Mouse (Mus musculus): ENCODE results near the gene Gm49405. TPM values are rescaled to one million over a fixed set of nuclear protein-coding genes. Genes with fewer than 3 reads are reported as not detected.
A peak's percentile ranks its signal among the peaks of the same experiment; 100 is the strongest.

The Gm49405 gene
- polyA plus RNA-seq, 2 experiments from 2014 or later: 0.19 to 0.42 TPM

DNA sequence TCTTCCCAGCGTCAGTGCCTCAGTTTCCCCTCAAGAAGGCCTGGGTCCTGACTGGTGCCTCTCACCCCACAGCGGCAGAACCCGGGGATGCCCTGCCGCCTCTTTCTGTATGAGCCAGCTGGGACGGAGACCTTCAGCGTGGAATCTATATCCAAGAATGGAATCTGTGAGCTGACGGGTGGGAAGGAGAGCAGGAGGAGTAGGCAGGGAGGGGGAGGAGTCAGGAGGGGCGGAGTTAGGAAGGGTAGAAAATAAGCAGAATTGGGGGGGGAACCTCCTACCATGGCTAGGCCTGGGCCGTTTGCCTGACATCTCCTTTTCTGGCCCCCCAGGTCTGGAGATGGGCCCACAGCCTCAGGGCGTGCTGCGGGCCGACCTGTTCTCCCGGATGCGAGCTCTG is 12.4 kb upstream of the Gm49405 start:
- no peak for ATAC-seq

DNA sequence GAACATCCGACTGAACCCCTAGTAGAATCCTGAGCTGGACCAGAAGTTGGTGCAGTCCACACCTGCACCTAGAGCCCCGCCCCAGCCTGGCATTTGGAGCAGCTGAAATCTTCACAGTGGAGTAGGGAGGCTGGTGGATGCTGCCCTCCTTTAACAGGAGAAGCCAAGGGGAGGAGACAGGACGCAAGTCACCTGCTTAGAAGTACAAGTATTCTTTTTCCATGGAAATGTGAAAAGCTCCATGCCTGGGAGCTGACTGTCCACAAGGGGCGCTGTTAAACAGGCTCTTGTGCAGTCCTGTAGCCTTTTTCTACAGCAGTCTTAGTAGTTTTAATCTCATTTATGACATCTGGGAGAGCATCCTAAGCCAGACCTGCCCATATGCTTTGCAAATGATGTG is 11.7 kb upstream of the Gm49405 start:
- ATAC-seq: no peak

DNA sequence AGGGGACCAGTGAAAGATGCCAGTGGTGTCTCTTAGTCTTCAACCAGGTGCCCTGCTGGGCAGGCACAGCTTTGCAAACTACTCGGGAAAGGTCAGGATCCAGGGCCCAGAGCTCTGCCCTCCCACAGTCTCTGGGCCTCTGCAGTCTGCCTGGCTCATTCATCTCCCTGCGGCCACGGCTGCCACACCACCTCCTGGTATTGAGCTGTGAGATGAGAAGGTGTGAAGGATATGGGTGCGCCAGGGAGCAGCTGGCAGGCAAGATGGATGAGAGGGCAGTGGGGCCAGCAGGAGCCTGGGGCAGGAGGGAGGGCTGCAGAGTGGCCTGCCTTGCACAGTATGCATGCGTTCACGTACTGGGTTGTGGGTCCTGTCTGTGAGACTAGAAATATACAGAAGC is 9.6 kb upstream of the Gm49405 start:
- ATAC-seq: no peak

DNA sequence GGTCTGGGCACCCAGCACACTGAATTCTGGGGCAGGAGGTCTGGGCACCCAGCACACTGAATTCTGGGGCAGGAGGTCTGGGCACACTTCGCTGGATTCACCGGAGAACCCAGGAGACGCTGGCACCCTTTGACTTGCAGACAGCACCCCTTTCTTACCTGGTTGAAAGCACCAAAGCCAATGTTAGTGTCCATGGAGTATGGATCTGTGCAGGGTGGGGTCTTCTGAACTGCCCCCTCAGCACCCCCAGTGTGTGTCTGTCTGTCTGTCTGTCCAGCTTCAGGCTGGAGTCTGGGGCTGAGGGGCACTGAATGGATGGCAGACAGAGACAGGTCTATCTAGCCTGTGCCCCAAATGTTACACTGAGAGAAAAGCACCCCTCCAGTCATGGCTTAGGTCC is 8.9 kb upstream of the Gm49405 start:
- ATAC-seq: no peak

DNA sequence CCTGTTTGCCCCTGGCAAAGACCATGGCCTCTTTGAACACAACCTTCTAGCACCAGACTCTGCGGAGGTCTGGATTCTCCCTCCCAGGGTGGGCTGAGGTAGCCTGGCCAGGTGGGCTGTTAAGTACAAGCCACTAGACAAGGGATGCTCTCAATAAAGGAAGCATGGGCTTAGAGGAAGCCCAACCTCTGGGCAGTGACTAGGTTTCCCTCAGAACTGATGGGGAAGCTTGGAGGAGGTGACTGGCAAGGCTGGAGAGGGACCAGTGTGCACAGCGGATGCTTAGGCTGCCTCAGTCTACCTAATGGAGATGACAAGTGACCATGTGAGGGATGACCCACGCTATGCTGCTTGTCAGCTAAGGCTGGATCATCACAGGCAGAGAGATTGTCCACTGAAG is 8.5 kb upstream of the Gm49405 start:
- no peak for ATAC-seq

DNA sequence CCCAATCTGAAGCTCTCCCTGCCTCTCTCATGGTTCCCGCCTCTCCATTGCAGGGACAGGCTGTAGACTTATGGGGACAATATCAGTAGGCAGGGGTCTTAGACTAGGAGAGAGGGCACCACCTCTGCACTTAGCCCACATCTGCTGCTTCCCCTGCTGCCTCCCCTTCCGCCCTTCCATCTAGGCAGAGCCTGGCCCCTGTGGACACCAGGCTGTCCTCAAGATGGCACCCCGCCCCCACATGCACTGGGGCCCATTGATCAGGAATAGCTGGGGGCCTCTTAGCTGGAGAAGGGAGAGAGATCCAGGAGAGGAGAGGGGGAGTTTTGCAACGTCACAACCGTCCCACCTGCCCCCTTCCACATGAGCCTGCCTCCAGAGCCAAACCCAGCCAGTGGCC is 8.0 kb upstream of the Gm49405 start, which contains the start of gene Tbx10:
Gene Tbx10, plus strand, starts transcription at position 337 of the 400 bp plus-strand sequence.
- ATAC-seq: no peak

DNA sequence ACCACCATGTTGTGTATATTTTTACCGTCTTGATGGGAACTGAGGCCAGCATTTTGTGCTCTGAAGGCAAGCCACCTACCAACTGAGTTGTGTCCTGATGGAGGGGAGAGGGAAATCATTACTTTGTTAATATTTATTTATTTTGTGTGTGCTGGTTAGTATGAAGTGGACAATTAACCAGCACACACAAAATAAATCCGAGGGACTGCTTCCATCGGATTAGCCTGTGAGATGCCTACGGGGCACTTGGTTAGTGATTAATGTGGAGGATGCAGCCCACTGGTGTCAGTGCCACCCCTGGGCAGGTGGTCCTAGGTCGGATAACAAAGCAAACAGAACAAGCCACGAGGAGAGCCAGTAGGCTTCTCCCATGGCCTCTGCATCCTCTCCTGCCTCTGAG is 5.5 kb upstream of the Gm49405 start:
- no peak for ATAC-seq

DNA sequence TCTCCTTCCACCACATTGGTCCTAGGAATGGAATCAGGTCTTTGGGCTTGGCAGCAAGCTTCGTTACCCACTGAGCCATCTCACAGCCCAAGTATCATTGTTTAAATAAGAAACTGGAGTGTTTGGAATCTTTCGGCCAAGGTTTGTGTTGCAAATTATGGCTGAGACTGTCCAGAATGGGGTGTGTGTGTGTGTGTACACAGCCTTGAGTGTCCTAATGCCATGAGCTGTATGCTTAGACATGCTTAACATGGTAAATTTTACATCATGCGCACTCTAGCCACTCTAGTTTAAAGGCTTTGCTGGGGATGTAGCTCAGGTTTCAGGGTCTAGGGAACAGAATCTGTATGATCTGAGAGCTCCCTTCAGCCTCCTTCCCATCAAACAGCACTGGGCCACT is 4.9 kb upstream of the Gm49405 start:
- ATAC-seq: no peak

DNA sequence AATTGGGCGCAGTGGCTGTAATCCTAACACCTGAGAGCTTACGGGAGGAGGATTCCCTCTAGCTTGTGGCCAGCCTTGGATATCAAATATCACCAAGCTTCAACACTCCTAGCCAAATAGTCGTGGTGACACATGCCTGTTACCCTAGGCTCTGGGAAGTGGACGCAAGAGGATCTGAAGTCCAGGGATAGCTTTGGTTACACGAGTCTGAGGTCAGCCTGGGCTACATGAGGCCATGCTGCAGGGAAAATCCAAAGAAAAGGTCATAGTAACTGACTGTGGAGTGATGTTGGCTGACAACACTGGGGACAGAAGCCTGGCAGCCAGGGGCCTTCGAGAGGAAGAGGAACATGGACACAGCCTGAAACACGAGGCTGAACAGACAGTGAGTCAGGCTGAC is 4.3 kb upstream of the Gm49405 start:
- no peak for ATAC-seq

DNA sequence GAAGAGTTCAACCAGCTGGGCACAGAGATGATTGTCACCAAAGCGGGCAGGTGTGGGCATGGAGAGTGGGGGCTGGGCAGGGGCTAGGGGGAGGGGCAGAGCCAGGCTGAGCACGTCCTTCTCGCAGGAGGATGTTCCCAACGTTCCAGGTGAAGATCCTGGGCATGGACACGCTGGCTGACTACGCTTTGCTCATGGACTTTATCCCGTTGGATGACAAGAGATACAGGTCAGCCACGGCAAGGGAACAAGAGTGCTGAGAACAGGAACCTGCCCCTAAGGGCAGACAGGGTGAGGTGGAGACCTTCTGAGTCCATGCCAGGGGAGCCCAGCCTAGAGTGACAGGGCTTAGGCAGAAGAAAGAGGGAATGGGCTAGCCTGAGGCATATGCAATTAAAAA is 3.7 kb upstream of the Gm49405 start:
- ATAC-seq: no peak

DNA sequence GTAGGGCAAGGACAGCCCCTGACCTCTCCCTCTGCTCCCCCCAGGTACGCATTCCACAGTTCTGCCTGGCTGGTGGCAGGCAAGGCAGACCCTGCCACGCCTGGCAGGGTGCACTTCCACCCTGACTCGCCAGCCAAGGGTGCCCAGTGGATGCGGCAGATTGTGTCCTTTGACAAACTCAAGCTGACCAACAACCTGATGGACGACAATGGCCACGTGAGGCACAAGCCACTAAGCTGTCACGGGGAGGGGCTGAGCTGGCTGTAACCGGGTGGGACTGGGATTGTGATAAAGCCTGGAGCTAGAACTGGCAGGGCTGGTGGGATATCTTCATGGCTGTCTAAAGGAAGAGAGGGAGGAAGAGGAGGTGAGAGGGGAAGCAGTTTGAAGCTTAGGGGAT is 3.2 kb upstream of the Gm49405 start:
- ATAC-seq: no peak

DNA sequence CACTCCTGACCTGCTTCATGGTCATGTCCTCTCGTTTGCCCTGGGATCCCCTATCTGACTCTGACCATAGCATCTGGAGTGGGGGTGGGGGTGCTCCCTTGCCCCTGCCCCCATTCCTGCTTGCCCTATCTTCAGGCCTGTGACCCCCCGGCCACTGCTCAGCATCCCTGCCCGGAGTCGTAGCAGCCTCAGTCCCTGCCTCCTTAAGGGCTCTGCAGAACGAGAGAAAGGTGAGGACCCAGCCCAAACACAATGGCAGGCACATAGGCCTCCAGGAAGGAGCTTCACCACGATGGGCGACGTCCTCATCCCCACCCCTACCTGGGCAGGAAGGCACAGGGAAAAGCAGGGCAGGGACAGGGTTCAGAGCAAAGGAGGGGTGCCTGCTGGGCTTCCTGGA is 2.1 kb upstream of the Gm49405 start:
- ATAC-seq: no peak

DNA sequence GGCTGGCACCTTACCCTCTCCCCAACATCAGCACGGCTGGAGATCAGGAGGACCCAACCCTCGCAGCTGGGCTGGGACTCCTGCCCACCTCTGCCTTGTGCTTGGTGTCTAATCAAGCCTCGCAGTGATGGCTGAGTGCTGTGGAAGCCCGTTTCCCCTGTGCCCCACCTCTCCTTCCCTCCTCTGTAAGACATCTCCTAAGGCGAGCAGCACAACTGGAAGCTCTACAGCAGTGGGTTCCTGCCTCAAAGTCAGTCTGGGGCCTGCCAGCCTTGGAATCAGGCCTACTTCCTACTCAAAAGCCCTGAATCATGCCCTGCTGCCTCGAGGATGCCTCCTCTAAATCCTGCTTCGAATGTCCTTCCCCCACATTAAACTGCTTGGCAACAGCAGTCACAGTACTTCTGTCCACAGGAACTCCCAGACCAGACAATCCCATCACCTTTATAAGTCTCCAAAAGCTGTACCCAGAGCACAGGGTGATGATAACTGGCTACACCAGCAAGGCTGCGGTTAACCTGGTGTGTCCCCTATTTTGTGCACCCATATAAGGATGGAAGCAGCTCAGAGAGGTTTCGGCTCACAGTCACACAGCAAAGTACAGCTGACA is 1.2 kb upstream of the Gm49405 start:
- no peak for ATAC-seq

DNA sequence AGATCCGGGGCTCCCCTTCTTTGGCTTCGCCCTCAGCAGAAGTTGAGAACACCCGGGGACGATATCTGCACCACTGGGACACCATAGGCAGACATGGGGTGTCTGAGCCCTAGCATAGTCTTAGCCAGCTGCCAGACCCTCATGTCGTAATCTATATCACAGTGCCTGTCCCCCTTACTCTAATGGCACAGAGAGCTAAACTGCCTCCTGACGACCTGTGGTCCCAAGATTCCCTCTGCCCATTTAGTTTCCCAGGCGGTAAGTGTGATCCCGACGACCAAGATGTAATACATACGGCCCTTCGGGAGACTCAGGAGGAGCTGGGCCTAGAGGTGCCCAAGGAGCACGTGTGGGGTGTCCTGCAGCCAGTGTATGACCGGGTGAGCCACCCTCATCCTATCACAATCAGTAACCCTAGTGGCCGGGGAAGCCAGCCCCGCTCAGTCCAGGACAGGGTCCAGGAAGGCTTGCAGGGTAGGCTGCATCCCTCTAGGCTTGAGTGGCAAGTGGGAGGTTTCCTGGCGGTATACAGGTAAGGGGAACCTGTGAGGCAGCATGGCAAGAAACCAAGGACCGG is 611 bp downstream of the Gm49405 start:
- no peak for ATAC-seq

DNA sequence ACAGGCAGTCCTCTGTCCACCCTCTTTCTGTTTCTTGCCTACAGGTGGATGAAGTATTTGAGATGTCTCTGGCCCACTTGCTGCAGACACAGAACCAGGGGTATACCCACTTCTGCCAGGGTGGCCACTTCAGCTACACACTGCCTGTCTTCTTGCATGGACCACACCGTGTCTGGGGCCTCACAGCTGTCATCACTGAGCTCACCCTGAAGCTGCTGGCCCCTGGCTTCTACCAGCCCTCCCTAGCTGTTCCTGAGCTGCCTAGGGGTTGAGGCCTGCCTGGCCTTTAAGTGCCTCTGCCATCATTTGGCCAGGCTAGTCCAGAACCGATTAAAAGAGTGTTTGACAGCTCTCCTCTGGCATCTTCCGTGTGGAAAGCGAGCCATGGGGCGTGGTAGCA is 1.3 kb downstream of the Gm49405 start:
- no peak for ATAC-seq

DNA sequence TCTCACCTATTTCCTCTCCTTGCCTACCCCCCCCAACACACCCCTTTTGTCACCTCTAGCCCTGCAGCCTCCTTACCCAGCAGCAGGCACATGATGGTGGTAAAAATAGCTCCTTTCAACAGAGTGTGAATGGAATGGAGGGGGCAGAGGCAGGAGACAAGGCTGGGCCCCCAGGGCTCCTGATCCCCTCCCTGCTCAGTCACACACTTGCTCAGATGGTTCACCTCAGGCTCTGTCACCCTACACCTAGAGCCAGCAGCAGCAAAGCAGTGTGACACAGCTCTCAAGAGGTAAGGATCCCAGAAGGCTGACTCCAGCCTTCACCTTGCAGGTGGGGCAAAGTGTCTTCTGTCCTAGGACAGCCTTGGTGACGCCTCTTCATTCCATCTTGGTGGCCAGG is 2.7 kb downstream of the Gm49405 start, which contains the start of gene Doc2g:
Gene Doc2g, plus strand, starts transcription at position 202 of the 400 bp plus-strand sequence.
- ATAC-seq: no peak

DNA sequence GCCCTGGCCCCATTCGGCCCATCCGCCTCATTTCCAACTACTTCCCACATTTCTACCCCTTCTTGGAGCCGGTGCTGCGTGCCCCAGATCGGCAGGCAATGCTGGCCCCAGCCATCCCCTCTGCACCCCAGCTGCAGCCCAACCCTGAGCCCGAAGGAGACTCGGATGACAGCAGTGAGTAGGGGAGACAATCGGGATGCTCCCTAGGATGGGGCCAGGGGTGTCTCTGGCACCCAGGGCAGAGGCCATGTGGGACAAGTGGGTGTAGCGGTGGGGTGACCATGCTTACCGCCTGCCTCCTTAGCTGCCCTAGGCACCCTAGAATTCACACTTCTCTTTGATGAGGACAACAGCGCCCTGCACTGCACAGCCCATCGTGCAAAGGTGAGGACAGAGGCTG is 3.2 kb downstream of the Gm49405 start:
- no peak for ATAC-seq

DNA sequence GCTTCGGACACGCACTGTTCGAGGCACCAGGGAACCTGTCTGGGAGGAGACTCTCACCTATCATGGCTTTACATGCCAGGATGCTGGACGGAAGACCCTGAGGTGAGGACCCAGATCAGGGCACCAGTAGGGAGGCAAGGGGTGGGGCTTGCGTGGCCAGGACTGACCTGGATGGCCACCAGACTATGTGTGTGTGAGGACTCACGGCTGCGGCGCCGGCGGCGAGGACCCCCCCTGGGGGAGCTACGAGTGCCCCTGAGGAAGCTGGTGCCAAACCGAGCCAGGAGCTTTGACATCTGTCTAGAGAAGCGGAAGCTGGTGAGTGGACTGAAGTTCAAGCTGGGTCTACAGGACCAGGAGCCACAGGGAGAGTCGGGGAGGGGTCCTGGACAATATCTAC is 3.9 kb downstream of the Gm49405 start:
- no peak for ATAC-seq

DNA sequence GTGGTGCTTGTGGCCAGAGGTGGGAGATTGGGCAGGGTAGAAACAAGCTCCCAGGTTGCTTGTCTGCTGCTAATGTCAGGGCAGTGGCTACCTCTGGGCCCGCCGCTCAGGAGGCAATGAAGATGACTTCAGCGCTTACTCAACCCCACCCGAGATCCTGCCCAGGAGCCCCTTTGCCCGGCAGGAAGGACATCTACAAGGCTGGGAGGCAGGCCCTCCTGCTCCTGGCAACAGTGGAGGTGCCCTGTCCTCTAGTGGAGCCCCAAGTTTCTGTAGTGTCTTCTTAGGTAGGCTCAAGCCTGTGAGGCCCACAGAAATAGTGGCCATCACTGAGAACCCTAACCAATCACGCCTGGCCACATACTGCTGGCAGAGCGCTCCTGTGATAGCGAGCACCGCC is 4.7 kb downstream of the Gm49405 start:
- ATAC-seq: no peak

DNA sequence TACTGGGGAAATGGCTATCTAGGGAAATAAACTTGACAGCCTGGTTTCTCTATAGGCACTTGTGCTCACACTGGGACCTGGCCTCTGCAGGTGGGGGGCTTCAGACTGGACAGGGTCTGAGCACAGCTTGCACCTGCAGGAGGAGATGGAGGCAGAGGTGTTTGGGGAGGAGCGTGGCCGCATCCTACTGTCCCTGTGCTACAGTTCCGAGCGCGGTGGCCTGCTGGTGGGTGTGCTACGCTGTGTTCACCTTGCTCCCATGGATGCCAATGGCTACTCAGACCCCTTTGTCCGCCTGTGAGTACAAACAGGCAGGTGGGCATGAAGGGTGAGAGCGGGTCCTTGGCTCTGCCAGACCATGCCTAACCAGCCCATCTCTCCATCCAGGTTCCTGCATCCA is 5.5 kb downstream of the Gm49405 start:
- ATAC-seq: no peak

DNA sequence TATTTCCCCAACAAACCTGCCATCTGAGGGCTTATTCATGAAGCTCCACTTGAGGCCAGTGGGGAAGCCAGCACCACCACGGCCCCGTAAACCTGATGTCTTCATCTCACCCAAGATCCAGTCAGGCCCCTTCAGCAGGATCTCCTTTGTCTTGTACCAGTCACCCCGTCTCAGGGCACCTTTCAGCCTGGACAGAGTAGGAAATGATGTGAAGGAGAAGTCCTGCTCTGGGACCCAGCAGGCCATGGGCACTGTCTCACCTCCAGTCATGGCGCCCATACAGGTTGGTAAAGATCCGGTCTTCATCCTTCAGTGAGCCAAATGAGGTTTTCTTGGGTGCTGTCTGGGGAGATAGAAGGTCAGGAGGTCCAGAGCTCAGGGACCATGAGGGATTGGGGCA is 10.7 kb downstream of the Gm49405 start:
- no peak for ATAC-seq

DNA sequence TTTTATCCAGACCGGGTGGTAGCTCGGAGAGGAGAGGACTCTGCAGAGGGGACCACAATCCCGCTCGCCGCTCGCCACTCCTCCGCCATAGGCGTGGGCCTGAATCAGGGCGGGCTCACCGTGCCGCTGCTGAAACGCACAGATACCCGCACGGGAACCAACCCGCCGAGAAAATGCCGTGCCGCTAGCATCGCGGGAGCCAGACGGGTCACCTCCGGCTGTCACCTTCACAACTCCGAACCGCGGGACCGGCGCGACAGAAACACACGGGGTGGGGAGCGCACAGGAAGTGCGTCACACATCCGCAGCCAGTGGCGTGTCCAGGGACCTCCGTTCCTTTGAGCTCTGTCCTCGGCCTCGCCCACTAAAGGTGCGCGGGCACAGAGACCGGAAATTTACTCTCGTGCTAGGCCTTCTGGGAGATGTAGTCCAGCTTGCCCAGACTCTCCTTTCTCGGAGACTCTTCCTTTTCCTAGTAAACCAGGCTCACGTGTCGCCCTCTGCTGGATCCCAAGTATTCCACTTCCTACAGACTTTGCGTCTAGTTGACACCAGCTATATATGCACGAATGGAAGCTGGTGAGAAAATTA is 12.1 kb downstream of the Gm49405 start, which contains the start of gene Ndufv1:
Gene Ndufv1, minus strand, starts transcription at position 375 of the 591 bp plus-strand sequence.
- ATAC-seq: peak; percentile 98

DNA sequence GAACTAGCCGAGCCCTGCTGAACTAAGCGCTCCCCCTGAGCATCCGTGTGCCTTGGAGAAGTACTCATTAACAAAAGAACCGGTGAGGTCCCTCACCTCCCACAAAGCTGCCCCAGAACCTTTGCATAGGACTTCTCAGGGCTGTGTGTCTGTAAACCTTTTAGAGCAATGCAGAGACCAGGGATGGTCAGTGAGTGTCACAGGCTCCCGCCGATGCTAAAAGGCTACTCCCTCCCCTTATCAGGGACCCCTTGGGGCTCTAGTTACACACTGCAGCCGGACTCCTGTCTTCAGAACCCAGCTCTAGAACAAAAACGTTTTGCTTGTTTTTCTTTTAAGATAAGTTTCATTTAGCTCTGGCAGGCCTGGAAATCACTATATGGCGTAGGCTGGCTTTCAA is 12.6 kb downstream of the Gm49405 start:
- ATAC-seq: peak; percentile 21

DNA sequence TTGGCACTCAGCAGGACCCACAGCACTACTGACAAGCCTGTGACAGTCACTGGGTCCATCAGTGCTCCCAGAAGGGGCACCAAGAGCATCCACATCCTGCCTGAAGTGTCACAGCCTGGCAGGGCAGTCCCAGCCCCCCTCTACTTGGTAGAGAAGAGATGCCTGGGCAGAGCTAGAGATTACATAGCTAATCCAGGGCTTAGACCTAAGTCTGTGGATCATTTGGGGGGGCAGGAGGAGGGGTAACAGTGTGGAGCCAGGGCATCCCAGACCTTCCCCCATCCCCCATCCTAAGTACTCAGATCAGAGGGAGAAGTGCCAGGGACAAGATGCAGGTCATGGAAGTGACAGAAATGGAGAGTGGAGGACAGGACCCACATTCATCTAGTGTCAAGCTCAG is 14.4 kb downstream of the Gm49405 start:
- ATAC-seq: no peak

DNA sequence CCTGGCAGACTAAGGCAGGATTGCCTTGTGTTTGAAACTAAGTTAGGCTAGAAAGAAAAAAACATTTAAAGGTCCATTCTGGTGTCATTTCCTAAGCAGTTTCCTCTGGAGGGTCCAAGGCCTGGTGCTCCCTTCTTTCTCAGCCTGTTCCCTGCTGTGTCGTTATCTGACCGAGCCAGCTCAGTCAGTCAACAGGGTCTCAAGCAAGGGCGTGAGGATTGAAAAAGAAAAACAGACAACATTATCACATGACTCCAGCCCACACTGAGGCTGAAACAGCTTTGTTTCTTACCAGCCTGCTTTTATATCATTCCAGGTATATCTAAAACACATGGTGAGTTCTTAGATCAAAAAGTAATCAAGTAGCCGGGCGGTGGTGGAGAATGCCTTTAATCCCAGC is 15.2 kb downstream of the Gm49405 start:
- ATAC-seq: no peak
